Mouse (Mus musculus): ENCODE measurements around the gene Dvl1. TPM values are rescaled to one million over a fixed set of nuclear protein-coding genes. Genes with fewer than 3 reads are reported as not detected.

Dvl1 gene
- total RNA-seq (2021), result 54.8 and 66.4 TPM in 2 replicates
- long read RNA-seq, experiment 1, transcript Dvl1-201 (15 exons, 3,358 nt), result major isoform, 74 of 166 reads
- long read RNA-seq, experiment 1, partial matches to known transcripts, result 9 of 166 reads
- long read RNA-seq, experiment 1, other reads (novel, unspliced or antisense), result 83 of 166 reads
- long read RNA-seq, experiment 2, transcript Dvl1-201 (15 exons, 3,358 nt), result major isoform, 56 of 137 reads
- long read RNA-seq, experiment 2, partial matches to known transcripts, result 15 of 137 reads
- long read RNA-seq, experiment 2, other reads (novel, unspliced or antisense), result 66 of 137 reads

GRCm38 (mm10) chr4:155846871-155847578, at the start of gene Dvl1:
Dvl1 (plus strand) TSS chr4:155847402.
- peak; percentile 98 for DNase-seq

DNA sequence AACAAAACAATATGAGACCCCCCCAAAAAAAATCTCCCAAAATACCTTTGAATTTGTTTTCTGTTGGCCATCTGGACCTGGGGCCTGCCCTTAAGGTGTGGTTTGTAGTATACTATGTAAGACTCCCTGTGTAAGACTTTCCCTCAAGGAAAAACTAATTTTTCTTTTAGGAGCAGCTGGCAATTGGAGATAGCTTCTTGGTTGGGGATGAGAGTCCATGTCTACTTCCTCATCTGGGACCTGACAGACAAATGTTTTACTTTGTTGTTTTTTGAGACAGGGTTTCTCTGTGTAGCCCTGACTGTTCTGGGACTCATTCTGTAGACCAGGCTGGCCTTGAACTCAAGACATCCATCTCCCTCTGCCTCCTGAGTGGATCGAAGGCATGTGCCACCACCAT, 45.1 kb upstream of the Dvl1 start:
- DNase-seq, result no peak

GRCm38 (mm10) chr4:155802741-155803339, 44.4 kb upstream of the Dvl1 start, which contains the start of gene Mrpl20:
Mrpl20 (plus strand) TSS chr4:155802878.
- peak; percentile 22 for DNase-seq

- DNase-seq, result peak; percentile 98
These were observed 43.7 kb upstream of the Dvl1 start for GRCm38 (mm10) chr4:155803340-155804041.

DNA sequence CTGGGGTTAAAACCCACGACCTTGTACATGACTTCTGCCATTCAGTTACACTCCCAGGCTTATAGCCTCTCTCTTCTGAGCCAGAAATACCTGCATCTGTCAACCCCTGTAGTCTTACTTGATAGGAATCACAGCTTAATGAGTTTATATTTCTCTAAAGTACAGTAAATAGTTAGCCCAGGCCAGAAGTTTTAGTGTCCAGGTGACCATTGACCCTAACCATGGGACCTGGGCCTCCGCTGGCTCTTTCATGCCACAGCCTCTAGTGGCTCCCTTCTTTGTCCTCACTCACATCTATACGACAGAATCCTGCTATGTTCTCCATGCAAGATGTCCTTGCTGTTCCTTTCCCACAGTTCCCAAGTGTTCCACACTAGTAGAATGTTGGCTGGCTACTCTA, 39.4 kb upstream of the Dvl1 start:
- DNase-seq, result no peak

DNA sequence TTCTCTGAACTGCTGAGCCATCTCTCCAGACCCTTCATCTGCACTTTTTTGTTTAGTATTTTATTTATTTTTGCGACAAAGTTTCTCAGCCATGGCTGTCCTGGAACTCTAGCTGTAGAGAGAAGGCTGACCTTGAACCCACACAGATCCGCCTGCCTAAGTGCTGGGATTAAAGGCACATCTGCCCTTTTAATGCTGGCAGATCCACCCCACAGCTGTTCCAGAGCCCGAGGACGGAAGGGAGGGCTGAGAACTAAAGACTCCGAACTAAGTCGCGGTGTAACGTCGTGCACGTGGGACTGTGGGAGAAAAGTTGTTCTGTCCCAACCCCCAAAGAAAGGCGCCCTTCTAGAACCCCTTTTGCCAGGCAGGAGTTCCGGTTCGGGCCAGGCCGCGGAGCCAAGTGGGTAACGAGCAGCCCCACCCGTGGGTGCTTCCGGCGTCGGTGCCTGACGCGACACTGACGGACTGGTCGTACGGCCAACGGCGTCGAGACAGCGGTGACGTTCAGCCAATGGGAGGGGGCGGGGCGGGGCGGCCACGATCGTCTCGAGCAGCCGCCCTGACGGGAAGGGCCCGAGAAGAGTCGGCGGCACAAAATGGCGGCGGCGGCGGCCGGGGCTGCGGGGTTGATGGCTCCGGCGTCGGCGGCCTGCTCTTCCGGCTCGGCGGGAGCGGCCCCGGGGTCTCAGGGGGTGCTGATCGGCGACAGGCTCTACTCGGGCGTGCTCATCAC, 35.1 kb upstream of the Dvl1 start, which contains the start of gene Ccnl2:
Gene Ccnl2 (plus strand): TSS at position 561 of the 736 bp plus-strand sequence.
- peak; percentile 97 for DNase-seq

DNA sequence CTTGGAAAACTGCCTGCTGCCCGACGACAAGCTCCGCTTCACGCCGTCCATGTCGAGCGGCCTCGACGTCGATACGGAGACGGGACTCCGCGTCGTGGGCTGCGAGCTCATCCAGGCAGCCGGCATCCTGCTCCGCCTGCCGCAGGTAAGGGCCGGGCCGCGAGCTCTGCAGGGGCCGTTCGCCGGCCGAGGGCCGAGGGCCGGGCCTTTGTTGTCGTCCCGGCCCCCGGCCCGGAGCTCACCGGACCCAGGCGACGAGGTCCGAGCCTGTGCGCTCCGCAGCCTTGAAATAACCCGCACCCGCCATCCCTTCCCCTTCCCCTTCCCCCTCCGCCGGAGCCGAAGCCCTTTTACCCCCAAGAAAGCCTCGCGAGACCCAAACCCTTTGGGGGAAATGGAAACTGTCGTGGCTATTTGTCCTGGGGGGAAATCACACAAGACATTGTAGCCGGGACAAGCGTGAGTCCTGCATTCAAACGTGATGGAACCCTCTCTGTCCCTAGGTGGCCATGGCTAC, 34.5 kb upstream of the Dvl1 start:
- peak; percentile 82 for DNase-seq

- no peak for DNase-seq
These were observed 29.7 kb upstream of the Dvl1 start for GRCm38 (mm10) chr4:155817533-155817932.

DNA sequence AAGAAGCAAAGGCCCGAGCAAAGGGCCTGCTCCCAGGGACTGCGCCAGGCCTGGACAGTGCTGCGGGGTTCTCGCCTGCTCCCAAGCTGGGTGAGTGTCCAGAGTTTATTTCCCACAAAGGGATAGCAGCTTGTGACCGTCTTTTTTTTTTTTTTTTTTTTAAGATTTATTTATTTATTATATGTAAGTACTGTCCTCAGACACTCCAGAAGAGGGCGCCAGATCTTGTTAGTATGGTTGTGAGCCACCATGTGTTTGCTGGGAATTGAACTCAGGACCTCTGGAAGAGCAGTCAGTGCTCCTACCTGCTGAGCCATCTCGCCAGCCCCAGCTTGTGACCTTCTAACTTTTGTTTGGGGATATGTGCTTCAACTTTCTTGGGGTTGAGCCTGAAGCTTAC, 26.2 kb upstream of the Dvl1 start:
- DNase-seq, result peak; percentile 59

DNA sequence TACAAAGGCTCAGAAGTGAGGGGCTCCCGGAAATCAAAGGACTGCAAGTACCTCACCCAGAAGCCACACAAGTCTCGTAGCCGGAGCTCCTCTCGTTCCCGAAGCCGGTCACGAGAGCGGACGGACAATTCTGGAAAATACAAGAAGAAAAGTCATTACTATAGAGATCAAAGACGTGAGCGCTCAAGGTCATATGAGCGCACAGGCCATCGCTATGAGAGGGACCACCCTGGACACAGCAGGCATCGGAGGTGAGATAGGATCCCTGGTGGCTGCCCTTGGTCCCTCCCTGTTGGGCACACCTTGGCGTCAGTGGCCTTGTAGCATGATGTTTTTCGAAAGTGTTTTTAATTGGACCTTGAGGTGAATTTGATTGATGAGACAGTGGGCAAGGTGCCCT, 23.8 kb upstream of the Dvl1 start:
- DNase-seq, result peak; percentile 47

- DNase-seq, result no peak
These were observed 17.3 kb upstream of the Dvl1 start for GRCm38 (mm10) chr4:155829866-155830265.

DNA sequence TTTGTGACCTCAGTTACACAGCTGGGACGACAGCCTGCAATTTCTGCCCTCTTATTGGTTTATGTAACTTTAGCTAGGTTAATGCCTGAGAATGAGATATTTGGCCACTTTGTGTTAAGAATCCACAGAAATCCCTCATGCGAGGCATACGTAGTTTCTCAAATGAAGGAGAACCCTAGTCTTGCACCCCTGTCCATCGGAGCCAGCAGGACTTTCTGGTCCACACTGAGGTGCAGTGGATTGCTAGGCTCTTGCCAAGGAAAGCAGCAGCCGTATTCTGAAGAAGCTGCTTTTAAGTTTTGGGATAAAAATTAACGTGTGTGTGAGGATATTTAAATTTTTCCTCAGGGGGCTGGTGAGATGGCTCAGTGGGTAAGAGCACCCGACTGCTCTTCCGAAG, 16.6 kb upstream of the Dvl1 start:
- no peak for DNase-seq

DNA sequence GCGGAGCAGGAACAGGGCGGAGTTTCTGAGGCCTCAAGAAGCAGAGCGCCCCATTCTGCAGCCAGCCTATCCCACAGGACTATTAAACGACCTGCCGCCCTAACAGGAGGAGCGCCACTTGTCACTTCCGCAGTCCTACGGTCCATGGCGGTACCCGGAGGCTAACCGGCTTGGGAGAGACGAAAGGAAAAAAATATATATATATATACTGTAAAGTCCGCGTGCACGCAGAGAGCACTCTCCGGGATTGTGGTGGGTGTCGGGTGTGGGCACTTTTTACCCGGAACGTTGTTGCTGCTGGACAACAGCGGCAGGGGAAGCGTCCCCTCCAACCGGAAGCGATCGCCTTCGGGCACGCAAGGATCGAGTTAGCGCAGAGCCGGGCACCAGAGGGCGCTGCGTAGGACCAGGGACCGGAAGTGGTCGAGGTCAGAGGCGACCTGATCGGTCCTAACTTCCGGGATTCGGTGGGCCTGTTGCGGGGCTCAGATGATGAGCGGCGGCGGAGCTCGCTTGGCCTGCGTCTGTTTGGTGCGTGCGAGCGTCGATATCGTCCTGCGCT, 15.9 kb upstream of the Dvl1 start, which contains the start of gene Aurkaip1:
Gene Aurkaip1 (plus strand): TSS at position 68 of the 562 bp plus-strand sequence.
- DNase-seq, result peak; percentile 97

GRCm38 (mm10) chr4:155831831-155832230, 15.4 kb upstream of the Dvl1 start:
- no peak for DNase-seq

- DNase-seq, result peak; percentile 25
These were observed 14.9 kb upstream of the Dvl1 start for GRCm38 (mm10) chr4:155832321-155832720.

DNA sequence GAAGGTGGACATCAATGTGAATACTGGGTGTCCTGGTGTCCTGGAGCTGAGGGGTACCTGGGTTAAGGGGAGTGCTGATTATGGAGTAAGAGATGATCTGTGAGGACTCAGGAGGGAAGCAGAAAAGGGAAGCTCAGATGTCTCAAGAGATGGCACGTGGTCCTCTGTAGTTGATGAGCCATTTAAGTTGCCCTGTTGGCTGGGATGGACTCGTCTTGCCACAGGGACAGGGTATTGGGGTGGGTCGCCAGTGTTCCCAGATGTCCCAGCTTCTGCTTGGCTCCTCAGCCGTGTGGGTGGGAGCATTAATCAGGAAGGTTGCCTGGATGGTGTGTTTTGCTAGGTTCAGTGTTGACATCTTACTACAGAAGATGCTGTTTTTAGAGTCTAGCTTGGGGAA, 14.0 kb upstream of the Dvl1 start:
- DNase-seq, result no peak

DNA sequence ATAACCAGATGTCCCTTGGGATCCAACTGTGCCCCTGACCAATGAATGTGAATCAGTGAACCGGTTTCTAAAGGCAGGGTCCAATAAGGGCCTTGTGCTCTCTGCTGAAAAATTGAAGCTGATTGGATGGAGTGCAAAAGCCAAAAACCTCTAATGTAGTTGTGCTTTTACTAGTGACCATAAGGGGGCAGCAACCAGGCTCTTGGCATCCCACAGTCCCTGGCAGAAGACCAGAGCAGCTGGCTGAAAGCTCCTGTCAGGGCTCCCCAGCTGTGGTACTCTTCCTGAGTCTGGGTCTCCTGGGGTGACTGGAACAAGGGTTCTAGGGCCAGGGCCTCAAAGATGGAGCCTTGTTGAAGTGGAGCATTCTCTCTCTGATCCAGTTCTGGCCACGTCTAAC, 13.4 kb upstream of the Dvl1 start:
- DNase-seq, result peak; percentile 91

- DNase-seq, result no peak
These were observed 9.7 kb upstream of the Dvl1 start for GRCm38 (mm10) chr4:155837404-155838010.

GRCm38 (mm10) chr4:155838187-155839153, 8.7 kb upstream of the Dvl1 start:
- peak; percentile 21 for DNase-seq

Measured in adrenal gland, postnatal 14 days (tissue).